Mouse (Mus musculus): Measurements from ENCODE around the gene Ddit4l.
"Not testable (repeated sequence)": the region's sequence is repeated elsewhere in the genome, so short reads cannot be mapped to it uniquely, and the experiment has no call there.

- not testable (repeated sequence) for TF ChIP-seq CTCF (IDR thresholded peaks at IDR 0.05; ENCODE audit: low read depth, low read length); POLR2A (IDR thresholded peaks at IDR 0.05; ENCODE audit: extremely low read depth, insufficient read depth, low read length)
These were observed at the start of gene Ddit4l for GRCm38 (mm10) chr3:137621312-137621711.
